Mouse (Mus musculus) E14TG2a.4 (cell line): Measurements from ENCODE around the gene Cts3.
"Not testable (repeated sequence)": the region's sequence is repeated elsewhere in the genome, so short reads cannot be mapped to it uniquely, and the experiment has no call there.

Experiments used
- H3K27me3 ChIP-seq: 2 replicates; pipeline ENCODE4 v1.6.1; 2014; ENCODE audit warnings: low read length, control low read depth; ENCODE audit not compliant: insufficient read depth
- H3K36me3 ChIP-seq: 2 replicates; pipeline ENCODE4 v1.6.1; 2014; ENCODE audit warnings: low read length, control low read depth; ENCODE audit not compliant: insufficient read depth
- H3K4me1 ChIP-seq: replicated peaks from 2 replicates; pipeline ENCODE4 v1.6.1; 2014; ENCODE audit warnings: low read depth, low read length, control low read depth
- H3K4me3 ChIP-seq: replicated peaks from 2 replicates; pipeline ENCODE4 v1.5.1; 2014; ENCODE audit warnings: mild to moderate bottlenecking, low read length
- H3K9me3 ChIP-seq: 2 replicates; pipeline ENCODE4 v1.6.1; 2014; ENCODE audit warnings: low read length, control low read depth
- CTCF ChIP-seq: conservative IDR thresholded peaks from 2 replicates; pipeline ENCODE4 v1.5.1; 2014; ENCODE audit warnings: low read length
- NANOG ChIP-seq: IDR thresholded peaks from 2 replicates; pipeline ENCODE4 v1.6.1; 2014; ENCODE audit warnings: borderline replicate concordance, low read length, mixed read lengths
- POU5F1 ChIP-seq: IDR thresholded peaks from 2 replicates; pipeline ENCODE4 v1.6.1; 2014; ENCODE audit warnings: low read length, borderline replicate concordance

Cts3 gene

DNA sequence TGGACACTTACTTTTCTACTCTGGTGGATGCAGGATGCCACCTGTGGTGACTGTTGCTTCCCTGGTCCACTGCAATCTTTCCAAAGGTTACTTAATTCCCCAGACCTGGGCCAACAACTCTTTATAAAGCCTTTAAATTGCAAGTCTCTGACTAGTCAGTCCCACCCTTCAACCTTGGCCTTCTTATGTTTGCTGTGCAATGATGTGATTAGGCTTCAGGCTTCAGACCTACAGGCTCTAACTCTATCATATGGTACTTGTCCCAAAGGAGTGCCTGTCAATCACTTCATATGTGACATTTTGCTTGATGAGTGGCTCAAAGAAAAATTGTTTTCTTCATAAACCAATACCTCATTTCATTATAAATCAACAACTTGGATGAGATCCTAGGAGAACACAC, at the start of gene Cts3:
TSS of gene Cts3 (minus strand) at position 101 of the 400 bp plus-strand sequence.
- TF ChIP-seq CTCF (no peak), POU5F1 (no peak), NANOG (no peak)
- Histone ChIP-seq H3K36me3 (no peaks in the 10 kb centered on the region), H3K9me3 (peaks cover 12% of the 10 kb centered on the region), H3K4me1 (no peaks in the 10 kb centered on the region), H3K4me3 (no peak within 1 kb of the TSS), H3K27me3 (no peaks in the 10 kb centered on the region)

DNA sequence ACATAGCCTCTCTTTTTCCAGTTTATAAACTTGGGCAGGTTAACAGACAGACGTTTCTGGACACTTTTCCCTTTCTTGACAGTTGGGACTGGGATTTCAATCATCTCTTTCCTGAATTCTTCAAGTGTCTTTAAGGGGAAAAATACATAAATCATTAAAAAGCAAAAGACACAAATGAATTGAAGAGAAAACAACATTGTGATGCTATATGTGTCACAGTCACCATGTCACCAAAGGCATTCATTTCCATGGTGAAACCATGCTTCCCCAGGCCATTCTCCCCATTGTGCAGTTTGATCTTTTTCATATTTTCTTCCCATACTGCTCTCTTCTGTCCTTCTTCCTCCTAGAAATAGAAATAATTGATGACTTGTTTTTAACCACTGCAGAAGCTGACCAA, 1.9 kb downstream of the Cts3 start, which contains the start of gene Gm49352:
TSS of gene Gm49352 (minus strand) at position 101 of the 400 bp plus-strand sequence.
- not testable (repeated sequence) for H3K36me3 ChIP-seq, H3K4me1 ChIP-seq

DNA sequence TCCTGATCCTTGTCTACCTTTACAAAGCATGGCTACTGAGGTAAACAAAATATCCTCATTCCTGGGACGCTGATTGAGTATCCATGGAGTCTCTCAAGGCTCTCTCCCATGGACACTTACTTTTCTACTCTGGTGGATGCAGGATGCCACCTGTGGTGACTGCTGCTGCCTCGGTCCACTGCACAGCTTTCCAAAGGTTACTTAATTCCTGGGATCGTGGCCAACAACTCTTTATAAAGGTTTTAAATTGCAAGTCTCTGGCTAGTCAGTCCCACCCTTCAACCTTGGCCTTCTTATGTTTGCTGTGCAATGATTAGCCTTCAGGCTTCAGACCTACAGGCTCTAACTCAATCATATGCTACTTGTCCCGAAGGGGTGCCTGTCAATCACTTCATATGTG, 28.3 kb downstream of the Cts3 start, which contains the start of gene Ctsm:
TSS of gene Ctsm (minus strand) at position 209 of the 400 bp plus-strand sequence.
- H3K4me3 ChIP-seq = no peak within 1 kb of the TSS
- H3K36me3 ChIP-seq = no peaks in the 10 kb centered on the region
- TF ChIP-seq NANOG (no peak), CTCF (no peak)
- no peaks in the 10 kb centered on the region for H3K4me1 ChIP-seq
- H3K27me3 ChIP-seq = no peaks in the 10 kb centered on the region
- peaks cover 3% of the 10 kb centered on the region; the same call in 1 of the 2 replicates for H3K9me3 ChIP-seq

More for the DNA sequence above, 1.9 kb downstream of the Cts3 start, which contains the start of gene Gm49352:
- not testable (repeated sequence) for H3K9me3 ChIP-seq, H3K4me3 ChIP-seq, H3K27me3 ChIP-seq
